Mouse (Mus musculus) hindlimb bud, embryonic 11.5 days (tissue): ENCODE data around the gene Cspg4.
"Not testable (repeated sequence)": the region's sequence is repeated elsewhere in the genome, so short reads cannot be mapped to it uniquely, and the experiment has no call there.

Source experiments
- DNase-seq: peaks from one replicate; pipeline ENCODE4 v3.0.0-alpha.2; 2012; ENCODE audit warnings: low read depth, low spot score; ENCODE audit errors: extremely low spot score

The Cspg4 gene

DNA sequence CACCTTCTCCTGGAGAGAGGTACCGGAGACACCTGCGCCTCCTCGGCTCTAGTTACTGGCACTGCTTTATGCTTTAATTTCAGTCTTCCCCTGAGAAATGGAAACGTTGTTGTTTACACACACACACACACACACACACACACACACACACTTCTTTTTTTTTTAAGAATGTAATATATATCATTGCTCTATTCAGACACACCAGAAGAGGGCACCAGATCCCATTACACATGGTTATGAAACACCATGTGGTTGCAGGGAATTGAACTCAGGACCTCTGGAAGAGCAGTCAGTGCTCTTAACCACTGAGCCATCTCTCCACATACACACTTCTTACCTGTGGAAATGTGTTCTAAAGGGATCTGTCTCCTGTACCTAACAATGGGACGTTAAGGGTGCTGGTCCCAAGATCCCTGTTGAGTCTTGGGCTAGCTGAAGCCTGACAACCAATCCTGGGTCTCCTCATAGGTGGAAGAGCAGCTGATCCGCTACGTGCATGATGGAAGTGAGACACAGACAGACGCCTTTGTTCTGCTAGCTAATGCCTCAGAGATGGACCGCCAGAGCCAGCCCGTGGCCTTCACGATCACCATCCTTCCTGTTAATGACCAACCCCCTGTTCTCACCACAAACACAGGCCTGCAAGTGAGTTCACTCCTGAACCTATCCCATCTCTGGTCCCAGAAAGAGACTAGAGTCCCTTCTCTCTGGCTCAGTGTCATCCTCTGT, 25.9 kb downstream of the Cspg4 start:
- no peak for DNase-seq

DNA sequence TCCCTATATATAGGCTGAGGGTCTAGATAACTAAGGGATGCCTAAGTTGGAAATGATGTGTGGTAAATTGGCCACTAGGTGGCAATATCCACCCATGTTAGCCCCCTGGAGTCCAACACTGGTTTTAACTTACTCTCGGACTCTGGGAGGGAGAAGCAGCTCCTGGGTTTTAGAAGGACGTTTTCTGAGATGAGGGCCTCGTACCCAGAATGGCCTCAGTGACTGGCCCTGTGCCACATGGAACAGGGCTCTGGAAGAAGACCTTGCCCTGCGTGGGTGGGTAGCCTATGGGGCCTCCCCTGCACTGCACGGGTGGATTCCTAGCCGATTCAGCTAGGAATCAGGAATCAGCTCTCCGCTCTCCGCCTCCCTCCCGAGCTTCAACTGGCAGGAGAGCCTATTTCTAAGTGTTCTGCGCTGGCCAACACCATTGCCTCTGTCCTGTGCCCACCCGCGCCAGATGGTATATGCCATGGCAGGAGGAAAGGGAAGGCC, 26.7 kb downstream of the Cspg4 start:
- DNase-seq: peak; percentile 81

DNA sequence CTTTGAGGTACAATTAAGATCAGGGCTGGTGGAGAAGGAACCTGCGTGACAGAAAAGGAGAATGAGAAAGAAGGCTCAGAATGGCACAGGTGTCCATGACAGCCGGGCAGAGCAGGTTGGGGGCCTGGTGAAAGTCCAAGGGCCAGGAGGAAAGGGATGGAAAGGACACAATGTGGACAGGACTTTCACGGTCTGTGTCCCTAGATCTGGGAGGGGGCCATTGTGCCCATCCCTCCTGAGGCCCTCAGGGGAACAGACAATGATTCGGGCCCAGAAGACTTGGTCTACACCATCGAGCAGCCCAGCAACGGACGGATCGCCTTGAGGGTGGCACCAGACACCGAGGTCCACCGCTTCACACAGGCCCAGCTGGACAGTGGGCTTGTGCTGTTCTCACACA, 27.3 kb downstream of the Cspg4 start:
- DNase-seq: no peak

DNA sequence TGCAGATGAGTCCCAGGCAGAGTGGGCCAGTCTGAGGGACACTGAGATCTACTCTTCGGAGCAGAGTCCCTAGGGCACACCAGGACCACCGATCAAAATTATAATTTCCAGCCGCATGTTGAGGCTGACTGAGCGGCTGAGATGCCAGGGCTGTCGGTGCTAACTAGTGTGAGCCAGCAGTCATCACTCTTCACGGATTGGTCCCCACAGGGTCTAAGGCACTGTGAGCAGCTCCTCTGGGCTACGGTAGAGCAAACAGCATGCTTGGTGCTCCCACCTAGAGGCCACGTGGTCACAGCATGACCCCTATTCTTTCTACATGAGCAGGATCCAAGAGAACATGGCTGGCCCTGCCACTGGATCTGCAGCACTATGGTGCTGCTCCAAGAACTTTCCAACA, 28.5 kb downstream of the Cspg4 start:
- DNase-seq: no peak

DNA sequence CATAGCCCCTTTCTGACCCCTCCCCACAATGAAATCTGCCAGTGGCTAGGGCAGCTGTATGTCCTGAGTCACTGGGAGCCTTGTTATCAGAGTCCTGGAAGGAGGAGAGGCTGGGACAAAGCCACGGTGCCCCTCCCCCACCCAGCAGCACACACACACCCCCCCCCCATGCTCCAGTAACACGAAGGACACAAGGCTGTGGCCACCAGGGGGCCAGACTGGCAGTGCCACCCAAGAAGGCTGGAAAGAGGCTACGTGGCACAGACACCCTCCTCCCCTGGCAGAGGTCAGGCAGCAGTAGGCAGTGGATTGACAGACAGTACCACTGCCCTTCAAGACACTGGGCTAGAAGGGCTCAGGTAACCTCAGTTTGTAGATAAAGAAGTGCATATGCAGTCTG, 29.2 kb downstream of the Cspg4 start:
- DNase-seq: no peak

DNA sequence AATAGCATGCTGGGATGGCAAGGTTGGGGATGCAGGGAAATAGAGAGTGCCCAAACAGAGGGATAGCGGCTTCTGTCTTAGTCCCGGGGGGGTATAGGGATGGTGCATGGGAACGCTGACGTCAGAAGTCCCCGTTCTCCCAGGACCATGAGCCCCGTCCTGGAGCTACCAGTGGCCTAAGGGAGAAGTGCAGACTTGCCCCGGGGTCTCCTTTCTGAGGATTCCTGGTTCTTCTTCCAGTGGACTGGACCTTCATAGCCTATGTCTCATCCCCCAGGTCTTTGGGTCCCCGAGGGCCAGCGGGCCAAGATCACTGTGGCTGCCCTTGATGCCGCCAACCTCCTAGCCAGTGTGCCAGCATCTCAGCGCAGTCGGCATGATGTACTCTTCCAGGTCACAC, 31.9 kb downstream of the Cspg4 start:
- DNase-seq: no peak

DNA sequence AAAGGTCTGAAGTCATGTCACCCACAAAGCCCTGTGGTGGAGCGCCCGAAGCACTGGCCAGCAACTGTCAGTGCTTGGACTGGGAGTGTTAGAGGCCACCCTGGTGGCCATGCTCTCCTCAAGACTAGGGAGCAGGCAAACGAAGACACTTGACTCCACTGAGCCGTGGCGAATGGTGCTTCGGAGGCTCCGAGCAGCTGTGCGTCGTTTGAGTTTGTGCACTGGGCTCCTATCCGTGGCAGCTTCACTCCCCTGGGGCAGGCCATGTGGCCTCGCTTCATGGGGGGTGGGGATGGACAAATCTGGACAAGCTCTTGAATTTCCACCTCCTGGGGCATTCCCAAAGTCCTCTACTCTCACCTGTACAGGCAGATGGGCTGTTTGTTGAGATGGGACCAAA, 34.6 kb downstream of the Cspg4 start:
- DNase-seq: no peak

DNA sequence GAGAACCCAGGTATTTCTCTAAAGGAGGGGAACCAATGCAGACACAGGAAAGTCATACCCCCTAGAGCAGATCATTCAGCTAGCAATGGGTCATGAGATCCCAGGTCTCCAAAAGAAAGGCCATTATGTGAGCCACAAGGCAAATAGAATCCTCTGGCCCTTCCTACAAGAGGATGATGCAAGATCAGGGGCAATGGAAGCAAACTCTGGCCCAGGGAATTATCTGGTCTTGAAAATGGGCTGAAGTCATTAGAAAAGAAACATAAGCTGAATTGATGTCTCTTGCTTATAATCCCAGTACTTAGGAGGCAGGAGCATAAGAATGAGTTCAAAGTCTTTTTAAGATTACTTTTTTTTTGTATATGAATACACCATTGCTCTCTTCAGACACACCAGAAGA, 35.2 kb downstream of the Cspg4 start:
- no peak for DNase-seq

DNA sequence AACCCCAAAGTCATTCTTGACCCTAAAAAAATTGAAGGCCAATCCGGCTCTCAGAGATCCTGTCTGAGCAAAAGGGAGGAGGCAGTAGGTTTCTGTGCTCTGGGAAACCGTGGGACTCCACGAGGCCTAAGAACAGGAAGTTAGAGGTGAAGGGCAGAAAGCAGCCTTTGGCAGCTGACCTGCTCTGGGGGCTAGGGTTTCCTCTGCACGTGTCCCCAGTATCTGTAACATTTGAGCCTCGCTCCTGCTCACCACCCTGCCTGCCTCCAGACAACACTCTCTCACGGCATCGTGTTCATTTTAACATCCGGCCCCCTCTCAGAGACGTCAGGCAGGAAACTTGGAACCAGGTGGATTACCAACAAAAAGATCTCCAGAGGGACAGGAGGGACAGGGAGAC, 35.7 kb downstream of the Cspg4 start:
- no peak for DNase-seq

DNA sequence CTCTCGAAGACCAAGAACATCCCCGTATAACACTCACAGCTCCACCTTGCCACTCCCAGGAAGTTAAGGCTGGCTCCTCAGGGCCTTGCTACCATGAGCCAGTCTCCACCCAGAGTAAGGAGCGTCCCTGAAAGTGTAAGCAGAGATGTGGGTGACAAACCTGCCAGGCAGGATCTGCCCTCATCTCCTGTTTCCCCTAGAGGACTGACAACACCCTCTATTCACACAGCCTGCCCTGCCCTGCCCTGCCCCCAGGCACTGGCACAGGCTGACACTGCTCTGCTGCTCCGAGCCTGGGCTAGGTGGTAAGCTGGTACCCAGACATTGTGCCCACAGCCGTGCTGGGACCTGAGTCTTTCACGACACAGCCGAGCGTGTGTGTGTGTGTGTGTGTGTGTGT, 36.4 kb downstream of the Cspg4 start:
- no peak for DNase-seq

DNA sequence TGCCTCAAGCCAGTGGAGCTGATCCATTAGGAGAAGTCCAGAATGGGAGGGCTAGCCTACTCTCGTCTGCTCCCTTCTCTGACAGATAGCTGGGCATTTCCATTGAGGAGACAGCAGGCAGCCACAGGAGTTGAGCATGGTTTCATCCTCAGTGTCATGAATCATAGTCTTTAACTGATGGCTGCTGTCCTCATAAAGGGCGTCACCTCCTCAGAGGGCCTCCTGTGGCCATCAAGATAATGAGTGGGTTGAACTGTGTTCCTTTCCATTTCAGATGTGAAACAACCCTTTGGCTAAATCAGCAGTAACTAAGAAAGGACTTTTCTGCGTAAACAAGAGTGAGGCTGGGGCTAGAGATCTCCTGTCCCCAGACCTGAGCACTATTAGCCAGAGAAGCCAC, 38.8 kb downstream of the Cspg4 start:
- DNase-seq: no peak

DNA sequence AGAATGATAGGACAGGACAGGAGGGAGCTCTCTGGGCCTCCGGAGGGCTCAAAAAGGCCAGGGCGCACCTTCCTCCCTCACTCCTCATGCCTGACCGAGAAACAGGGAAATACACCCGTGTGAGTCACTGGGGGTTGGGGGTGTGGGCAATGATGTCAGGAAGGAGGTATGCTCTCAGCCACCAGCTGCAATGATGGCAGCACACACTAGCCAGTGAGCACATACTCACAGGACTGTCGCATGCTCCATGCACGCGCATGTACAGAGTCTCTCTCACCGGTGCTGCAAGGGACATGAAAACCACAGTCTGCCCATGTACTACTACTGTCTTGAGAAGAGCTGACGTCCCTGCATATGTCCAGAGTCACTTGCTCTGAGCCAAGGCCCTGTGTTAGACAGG, 42.7 kb downstream of the Cspg4 start:
- DNase-seq: no peak

DNA sequence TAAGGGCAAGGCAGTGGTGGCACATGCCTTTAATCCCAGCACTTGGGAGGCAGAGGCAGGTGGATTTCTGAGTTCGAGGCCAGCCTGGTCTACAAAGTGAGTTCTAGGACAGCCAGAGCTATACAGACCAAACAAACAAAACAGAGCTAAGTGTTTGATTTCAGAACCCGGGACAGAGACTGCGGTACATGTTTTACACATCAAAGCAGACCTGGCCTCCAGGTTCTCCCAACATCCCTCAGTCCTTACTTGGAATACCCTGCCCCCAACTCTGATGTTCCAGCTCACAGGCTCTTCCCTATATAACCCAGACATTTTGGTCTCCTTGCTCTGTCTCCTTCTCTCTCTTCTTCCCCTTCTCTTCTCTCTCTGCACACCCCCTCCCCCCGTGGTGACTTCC, 45.2 kb downstream of the Cspg4 start:
- not testable (repeated sequence) for DNase-seq

DNA sequence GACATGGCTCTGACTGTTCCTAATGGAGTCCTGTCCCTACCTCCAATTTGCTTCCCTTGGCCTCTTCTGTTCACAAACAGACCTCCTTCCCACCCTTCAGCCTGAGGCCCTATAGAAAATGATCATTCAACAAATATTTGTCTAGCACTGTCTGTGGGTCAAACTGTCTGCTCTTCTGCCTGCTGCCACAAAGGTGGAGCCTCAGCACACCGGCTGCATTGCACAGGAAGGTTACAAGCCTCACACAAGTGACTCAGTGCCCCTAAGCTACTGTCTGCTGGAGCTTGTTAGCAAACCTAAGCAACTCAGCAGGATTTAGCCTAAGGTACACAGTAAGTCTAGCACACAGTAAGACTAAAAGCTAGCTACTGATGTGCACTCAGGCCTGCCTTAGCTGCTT, 46.2 kb downstream of the Cspg4 start:
- DNase-seq: no peak

DNA sequence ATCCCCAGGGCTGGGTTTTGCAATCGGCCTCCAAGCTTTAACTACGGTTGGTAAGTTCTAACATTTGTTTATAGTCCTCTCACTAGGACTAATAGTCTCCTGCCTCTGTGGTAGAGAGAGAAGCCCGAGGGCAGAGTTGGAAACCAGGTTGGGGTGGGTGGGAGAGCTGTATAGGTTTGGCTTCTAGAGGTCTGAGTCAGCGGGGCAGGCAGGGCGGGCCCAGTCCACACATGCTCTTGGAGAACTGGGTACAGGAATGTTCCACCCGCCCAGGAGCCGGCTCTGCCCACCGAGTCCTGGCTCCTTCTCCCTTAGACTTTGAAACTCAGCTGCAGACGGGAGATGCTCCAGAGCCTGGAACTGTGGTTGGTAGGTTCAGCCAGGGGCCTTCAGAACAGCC, 49.2 kb downstream of the Cspg4 start:
- no peak for DNase-seq

DNA sequence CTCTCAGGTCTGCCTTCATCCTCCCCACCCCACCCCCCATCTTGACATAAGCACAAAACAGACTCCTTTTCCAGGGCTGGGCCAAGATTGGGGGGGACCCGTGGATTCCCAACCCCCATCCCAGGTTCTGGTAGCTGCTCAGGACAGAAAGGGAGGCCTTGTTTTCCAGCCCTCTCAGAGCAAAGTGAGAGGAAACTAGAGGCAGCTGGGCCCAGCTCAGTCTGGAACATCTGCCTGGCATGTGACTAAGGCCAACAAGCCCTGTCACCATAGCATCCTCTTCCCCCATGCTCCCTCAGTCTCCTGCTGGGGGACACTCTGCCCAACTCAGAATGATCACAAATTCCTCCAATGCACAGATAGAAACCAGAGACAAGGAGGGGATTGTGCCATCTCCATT, 50.3 kb downstream of the Cspg4 start:
- DNase-seq: no peak

DNA sequence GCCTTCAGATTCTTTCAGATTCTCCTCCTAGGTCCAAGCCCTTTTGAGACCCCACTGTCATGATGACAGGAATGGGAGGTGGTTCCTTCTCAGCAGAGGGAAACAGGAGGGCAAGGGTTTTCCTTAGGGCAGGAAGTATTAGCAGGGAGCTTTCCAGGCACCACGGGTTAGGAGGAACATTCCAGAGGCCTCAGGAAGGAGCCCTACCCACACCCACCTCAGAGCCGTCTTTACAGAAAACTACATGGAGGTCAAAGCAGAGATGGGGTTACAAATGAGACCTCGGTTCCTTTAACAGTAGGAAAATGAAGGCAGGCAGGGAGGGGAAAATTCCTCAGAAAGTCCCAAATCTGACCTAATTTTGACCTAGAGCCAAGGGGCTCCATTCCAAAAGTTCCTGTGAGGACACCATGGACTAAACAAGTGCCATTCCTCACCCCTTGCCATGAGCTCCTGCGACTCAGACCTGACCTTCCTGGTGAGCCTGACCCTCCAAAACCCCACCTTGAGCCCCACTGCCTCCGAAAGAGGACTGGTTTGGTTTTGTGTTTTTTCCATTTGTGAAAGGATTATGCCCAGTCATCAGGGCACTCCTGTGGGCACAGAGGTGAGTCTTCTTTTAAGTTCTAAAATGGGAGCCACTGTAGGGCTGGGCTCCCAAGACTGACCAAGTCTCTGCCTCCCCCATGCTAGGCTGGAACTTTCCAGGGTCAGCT, 51.0 kb downstream of the Cspg4 start:
- no peak for DNase-seq

DNA sequence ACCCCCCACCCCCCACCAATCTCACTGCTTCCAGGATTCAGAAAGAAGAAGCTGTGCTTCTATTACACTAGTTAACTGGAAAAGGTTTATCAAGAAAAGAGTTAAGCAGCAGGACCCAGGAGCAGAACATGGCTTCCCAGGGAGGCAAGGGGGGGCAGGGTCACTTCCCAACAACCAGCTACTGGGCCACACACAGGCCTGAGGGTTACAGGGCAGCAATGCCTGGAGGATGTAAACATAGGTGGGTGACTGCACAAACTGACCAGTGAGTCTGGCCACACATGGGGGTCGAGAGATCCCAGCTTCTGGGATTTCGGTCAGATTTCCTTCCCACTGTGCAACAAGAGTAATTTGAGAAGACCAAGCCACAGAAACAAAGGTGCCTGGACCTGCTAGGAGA, 52.3 kb downstream of the Cspg4 start:
- no peak for DNase-seq

DNA sequence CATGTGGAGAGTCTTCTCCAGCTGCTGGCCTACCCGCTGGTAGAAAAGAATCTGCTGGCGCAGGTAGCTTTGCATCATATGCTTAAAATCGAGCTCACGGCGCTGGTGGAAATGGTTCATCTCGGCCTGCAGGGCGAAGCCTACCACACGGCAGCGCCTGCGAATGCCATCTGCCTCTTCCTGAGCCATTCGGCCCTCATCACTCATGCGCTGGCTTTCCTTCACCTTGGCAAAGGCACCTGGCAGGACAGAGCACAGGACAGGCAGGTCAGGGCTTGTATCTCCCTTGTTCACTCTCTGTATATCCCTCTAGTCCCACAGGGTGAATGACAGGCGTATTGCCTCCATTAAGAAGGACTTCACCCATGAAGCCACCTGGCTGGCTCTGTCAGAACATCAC, 53.6 kb downstream of the Cspg4 start:
- DNase-seq: no peak

DNA sequence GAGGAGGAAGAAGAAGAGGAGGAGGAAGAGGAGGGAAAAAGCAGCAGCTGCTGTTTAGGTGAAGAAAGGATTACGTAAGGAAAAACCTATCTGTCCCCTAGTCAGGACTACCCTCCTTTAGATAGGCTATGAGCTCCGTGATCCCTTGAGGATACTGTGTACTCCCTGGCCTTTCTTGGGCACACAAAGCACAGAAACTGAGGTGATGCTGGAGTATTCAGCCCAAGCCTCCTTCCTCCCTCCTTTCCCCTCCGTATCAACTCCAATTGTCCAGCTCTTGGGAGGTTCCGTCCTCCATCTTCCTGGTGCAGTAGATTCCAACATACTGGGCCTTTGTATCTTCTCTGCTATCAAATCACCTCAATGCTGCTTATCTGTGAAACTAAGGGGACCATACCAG, 57.9 kb downstream of the Cspg4 start:
- DNase-seq: no peak

DNA sequence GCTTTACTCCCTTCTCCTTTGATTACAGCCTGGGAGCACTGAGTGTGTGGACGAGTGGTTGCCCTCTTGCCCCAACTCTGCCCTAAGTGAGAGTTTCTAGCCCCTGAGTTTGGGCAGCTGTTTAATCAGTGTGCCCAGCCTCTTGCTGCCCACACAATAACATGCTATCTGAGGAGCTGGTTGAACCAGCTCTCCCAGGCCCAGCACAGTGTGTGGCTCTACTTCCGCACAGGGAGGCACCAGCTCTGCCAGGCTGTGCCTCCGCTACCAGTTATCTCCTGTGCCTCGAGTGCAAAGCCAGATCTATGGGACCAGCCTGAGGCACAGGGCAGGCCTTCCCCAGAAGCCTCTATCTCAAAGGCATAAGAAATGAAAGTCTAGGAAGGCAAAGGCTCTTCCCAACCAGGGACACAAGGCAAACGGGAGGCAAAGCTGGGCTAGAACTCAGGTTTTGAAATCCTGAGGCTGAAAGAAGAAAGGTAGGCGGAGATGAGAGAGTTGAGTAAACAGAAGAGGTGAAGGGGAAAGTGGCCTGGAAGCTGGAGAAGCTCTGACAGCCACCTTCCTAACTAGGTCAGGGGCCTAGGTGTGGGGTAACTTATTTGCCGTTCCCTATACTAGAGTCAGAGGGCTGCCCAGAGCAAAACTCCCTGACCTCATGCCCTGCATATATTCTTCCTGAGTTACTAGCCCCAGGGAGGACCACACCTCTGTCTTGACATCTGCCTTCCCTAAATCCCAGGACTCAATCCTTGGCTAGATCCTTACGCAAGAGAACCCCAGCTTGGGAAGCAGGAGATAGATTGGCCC, 59.2 kb downstream of the Cspg4 start:
- DNase-seq: no peak

DNA sequence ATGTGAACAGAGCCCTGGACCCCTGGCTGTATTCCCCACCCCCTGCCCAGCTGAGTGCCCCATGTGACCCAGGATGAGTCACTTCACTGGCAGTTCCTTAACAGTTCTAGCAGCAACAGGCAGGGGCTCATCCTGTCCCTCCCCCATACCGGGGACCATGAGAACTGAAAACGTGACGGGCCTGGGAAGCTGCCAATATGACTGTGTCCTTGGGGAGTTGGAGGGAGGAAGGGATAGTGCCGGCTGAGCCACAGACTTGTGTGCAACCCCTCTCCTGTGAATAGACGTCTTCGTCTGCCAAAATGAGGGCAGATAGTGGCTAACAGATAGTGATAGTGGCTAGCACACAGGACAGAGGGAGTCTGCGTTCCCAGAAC, 59.8 kb downstream of the Cspg4 start:
- no peak for DNase-seq
